8 mouse cellular contexts compared by ENCODE assay signal in the genomic region with DNA sequence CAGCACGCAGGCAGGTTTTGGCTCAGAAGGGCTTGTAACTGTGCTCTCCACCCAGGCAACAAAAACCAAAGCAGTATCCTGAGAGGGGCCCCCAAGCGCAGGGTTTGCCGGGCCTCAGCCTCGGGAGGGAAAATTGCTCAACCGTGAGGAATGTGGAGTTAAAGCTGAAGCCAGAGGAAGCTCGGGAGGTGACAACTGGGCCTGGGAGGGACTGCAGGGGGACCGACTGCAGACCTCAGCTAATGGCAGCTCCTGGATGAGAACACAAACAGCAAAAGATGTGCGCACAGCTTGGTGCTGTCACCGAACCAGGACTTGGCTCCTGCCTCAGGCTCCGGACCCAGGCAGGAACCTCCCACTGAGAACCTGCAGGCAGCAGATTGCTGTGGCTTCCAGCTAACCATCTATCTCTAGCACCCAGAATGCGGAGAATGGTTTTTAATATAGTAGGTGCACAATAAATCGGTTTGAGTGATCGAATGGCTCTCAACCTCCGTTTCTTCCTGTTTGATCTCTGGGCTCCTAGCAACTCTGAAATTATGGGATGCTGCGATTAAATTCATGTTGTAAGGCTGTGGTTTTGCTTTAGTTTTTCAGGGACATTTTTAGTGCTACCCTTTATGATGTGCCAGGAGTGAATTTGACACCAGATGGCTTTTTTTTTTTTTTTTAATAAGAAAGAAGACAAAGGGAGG. TPM values are rescaled to one million over a fixed set of nuclear protein-coding genes. Genes with fewer than 3 reads are reported as not detected.
DNase-seq lines count a peak whose midpoint lies in the region; ATAC-seq and TF ChIP-seq lines count a peak whose summit lies in the region.

No protein-coding gene starts in this region.

- peak overlapping the region; percentile 5; the same call in 1 of the 2 replicates for H3K4me2 ChIP-seq in hindbrain, embryonic 16.5 days (ENCODE audit: low read length)
- H3K4me2 ChIP-seq in limb, embryonic 12.5 days = peak overlapping the region; percentile 20
- H3K4me2 ChIP-seq in neural tube, embryonic 15.5 days = peak overlapping the region; percentile 5; the same call in 1 of the 2 replicates

- H3K9ac ChIP-seq in hindbrain, embryonic 16.5 days (ENCODE audit: low read depth, low read length) = no peak overlapping the region; the same call in 1 of the 2 replicates
- no peak overlapping the region for H3K9ac ChIP-seq in limb, embryonic 12.5 days (replicated peaks)
- no peak overlapping the region; the same call in 1 of the 2 replicates for H3K9ac ChIP-seq in neural tube, embryonic 15.5 days (replicated peaks)

- H3K9me3 ChIP-seq in hindbrain, embryonic 16.5 days (ENCODE audit: control insufficient read depth, low read length) = no peaks in the 10 kb centered on the region
- H3K9me3 ChIP-seq in limb, embryonic 12.5 days = no peaks in the 10 kb centered on the region
- H3K9me3 ChIP-seq in neural tube, embryonic 15.5 days (replicated peaks) = no peaks in the 10 kb centered on the region

- peaks cover 9% of the 10 kb centered on the region for H3K4me1 ChIP-seq in hindbrain, embryonic 16.5 days (ENCODE audit: control insufficient read depth, insufficient read depth, low read depth, low read length)
- peaks cover 26% of the 10 kb centered on the region for H3K4me1 ChIP-seq in limb, embryonic 12.5 days (replicated peaks)
- H3K4me1 ChIP-seq in neural tube, embryonic 15.5 days = peaks cover 16% of the 10 kb centered on the region

- H3K36me3 ChIP-seq in hindbrain, embryonic 16.5 days (ENCODE audit: control insufficient read depth, insufficient read depth, low read length) = no peaks in the 10 kb centered on the region
- no peaks in the 10 kb centered on the region for H3K36me3 ChIP-seq in limb, embryonic 12.5 days
- H3K36me3 ChIP-seq in neural tube, embryonic 15.5 days = no peaks in the 10 kb centered on the region

- H3K27me3 ChIP-seq in hindbrain, embryonic 16.5 days (replicated peaks; ENCODE audit: control insufficient read depth, insufficient read depth, low read length) = peaks cover 21% of the 10 kb centered on the region
- H3K27me3 ChIP-seq in limb, embryonic 12.5 days = peaks cover 6% of the 10 kb centered on the region; the same call in 1 of the 2 replicates
- peaks cover 47% of the 10 kb centered on the region for H3K27me3 ChIP-seq in neural tube, embryonic 15.5 days (replicated peaks)

- peak overlapping the region; percentile 84 for H3K27ac ChIP-seq in gastrocnemius, adult 2 months
- peak overlapping the region; percentile 52; the same call in 1 of the 2 replicates for H3K27ac ChIP-seq in hindbrain, embryonic 16.5 days (ENCODE audit: low read depth, low read length)
- peak overlapping the region; percentile 88 for H3K27ac ChIP-seq in limb, embryonic 12.5 days
- H3K27ac ChIP-seq in neural tube, embryonic 15.5 days (replicated peaks) = peak overlapping the region; percentile 60

- TF ChIP-seq CTCF in gastrocnemius, adult 2 months (IDR thresholded peaks at IDR 0.05) = no peak

- WGBS in hindbrain, embryonic 16.5 days = 23% methylated on average over 15 of the region's 15 CpGs
- WGBS in limb, embryonic 12.5 days = 22% methylated on average over 15 of the region's 15 CpGs
- 24% methylated on average over 15 of the region's 15 CpGs for WGBS in neural tube, embryonic 15.5 days

- peak overlapping the region; percentile 54 for H3K4me3 ChIP-seq in gastrocnemius, adult 2 months
- no peak overlapping the region for H3K4me3 ChIP-seq in hindbrain, embryonic 16.5 days (ENCODE audit: low read length)
- H3K4me3 ChIP-seq in limb, embryonic 12.5 days (replicated peaks) = no peak overlapping the region
- no peak overlapping the region for H3K4me3 ChIP-seq in neural tube, embryonic 15.5 days (replicated peaks)

- peak; percentile 48 for ATAC-seq in hindbrain, embryonic 16.5 days
- ATAC-seq in limb, embryonic 12.5 days (ENCODE audit: insufficient number of reproducible peaks, insufficient read depth, low FRiP score, low TSS enrichment, low read depth) = no peak; the same call in 1 of the 2 replicates
- no peak for ATAC-seq in neural tube, embryonic 15.5 days (ENCODE audit: low FRiP score)
- no peak for ATAC-seq in erythroid progenitor cell, adult 5-6 weeks (replicated peaks; ENCODE audit: low FRiP score, poor library complexity, severe bottlenecking)

- peak; percentile 60 to 68 for DNase-seq in layer of hippocampus, adult 8-10 months (ENCODE audit: low spot score in 2 of 2)
- no peak for DNase-seq in layer of hippocampus, adult 11-12 months (ENCODE audit: low spot score)
- DNase-seq in cerebellum, adult 9-10 months = peak; percentile 90
- peak; percentile 83 for DNase-seq in gastrocnemius, adult 2 months

- intact Hi-C loops in gastrocnemius, adult 2 months (cut with DNase I) = no loop called here

RNA-seq across cellular contexts. Expression of a gene that starts 16.1 kb away (rescaled TPM):
- total RNA-seq in layer of hippocampus, adult 8-10 months (2022) = 100 to 1,000 TPM; 104 to 120 (median 111) TPM
- total RNA-seq in gastrocnemius, adult 2 months (2021) = 10 to 100 TPM; 94.0 to 99.2 TPM
- polyA plus RNA-seq in hindbrain, embryonic 16.5 days (2015; fragmentation: Nextera tagmentation; extraction: Ambion mirVana) = 13.7 and 18.1 TPM in 2 replicates
- 74.6 and 89.2 TPM in 2 replicates for polyA plus RNA-seq in limb, embryonic 12.5 days (2016; fragmentation: Nextera tagmentation; extraction: Ambion mirVana)
- polyA plus RNA-seq in neural tube, embryonic 15.5 days (2015; fragmentation: Nextera tagmentation; extraction: Ambion mirVana) = 15.7 and 25.4 TPM in 2 replicates
- 18.0 and 19.7 TPM in 2 replicates for total RNA-seq in erythroid progenitor cell, adult 5-6 weeks (2015; ENCODE audit: low replicate concordance)
- total RNA-seq in erythroid progenitor cell, adult 5-6 weeks (2017; ENCODE audit: low replicate concordance) = 8.5 and 10.3 TPM in 2 replicates

RNA-seq across cellular contexts. Expression of a gene that starts 38.1 kb away (rescaled TPM):
- total RNA-seq in layer of hippocampus, adult 8-10 months (2022) = under 1 TPM; 0.11 to 0.39 (median 0.18) TPM
- total RNA-seq in gastrocnemius, adult 2 months (2021) = 1 to 10 TPM; 3.2 to 5.7 TPM
- 3.7 and 7.0 TPM in 2 replicates for polyA plus RNA-seq in hindbrain, embryonic 16.5 days (2015; fragmentation: Nextera tagmentation; extraction: Ambion mirVana)
- polyA plus RNA-seq in limb, embryonic 12.5 days (2016; fragmentation: Nextera tagmentation; extraction: Ambion mirVana) = 0.15 and 1.1 TPM in 2 replicates
- polyA plus RNA-seq in neural tube, embryonic 15.5 days (2015; fragmentation: Nextera tagmentation; extraction: Ambion mirVana) = 19.2 and 22.4 TPM in 2 replicates
- not detected in 2 replicates for total RNA-seq in erythroid progenitor cell, adult 5-6 weeks (2015; ENCODE audit: low replicate concordance)
- total RNA-seq in erythroid progenitor cell, adult 5-6 weeks (2017; ENCODE audit: low replicate concordance) = not detected in 2 replicates

Comparison
In these comparisons a context has a peak if more than half of its experiments do, and no peak if none do; other contexts are left out.
1. RNA of a gene that starts 16.1 kb away (total RNA-seq): 104 to 120 TPM in layer of hippocampus, adult 8-10 months and 94.0 to 99.2 TPM in gastrocnemius, adult 2 months; 8.5 to 19.7 TPM in erythroid progenitor cell, adult 5-6 weeks; every median in the first group is over 4 times any median in the second.
2. Peak in every context shown above with its lines, with median percentiles within 50 percentile points of each other: H3K27ac ChIP-seq and H3K4me2 ChIP-seq.